Mouse (Mus musculus) megakaryocyte, embryonic 14.5 days (primary cell): Measurements from ENCODE around the gene Vmp1.

ENCODE experiments used
- FLI1 ChIP-seq: IDR thresholded peaks from 2 replicates; pipeline ENCODE4 v1.6.1; 2012; ENCODE audit warnings: low read length, inconsistent platforms, mixed read lengths
- GATA1 ChIP-seq: IDR thresholded peaks from 3 replicates; pipeline ENCODE4 v1.6.1; 2012; ENCODE audit warnings: mixed read lengths, low read length, inconsistent platforms, borderline replicate concordance

GRCm38 (mm10) chr11:86596187-86596960, 87.3 kb downstream of the Vmp1 start:
- no peak for TF ChIP-seq GATA1
- TF ChIP-seq FLI1 = no peak
